Mouse (Mus musculus) adrenal gland, adult 8-10 months (tissue): ENCODE results near the gene Ptprt. TPM values are rescaled to one million over a fixed set of nuclear protein-coding genes. Genes with fewer than 3 reads are reported as not detected.
A peak's percentile ranks its signal among the peaks of the same experiment; 100 is the strongest.

Experiments
- DNase-seq: peaks from one replicate; pipeline ENCODE4 v3.0.0; 2022
- total RNA-seq, 4 experiments: library from RNA; stranded (reverse); gene quantifications; 2 replicates each; pipeline ENCODE4 v1.2.4; 2022

Ptprt gene
- total RNA-seq, 4 experiments from 2014 or later = 0.18 to 0.80 (median 0.20) TPM

GRCm38 (mm10) chr2:162581651-162582050, 79.3 kb downstream of the Ptprt start:
- no peak for DNase-seq

- DNase-seq = no peak
Observed at GRCm38 (mm10) chr2:162577819-162578218, 83.1 kb downstream of the Ptprt start.

- DNase-seq = no peak
Observed at GRCm38 (mm10) chr2:162572851-162573250, 88.1 kb downstream of the Ptprt start.

GRCm38 (mm10) chr2:162571037-162571436, 89.9 kb downstream of the Ptprt start:
- DNase-seq = no peak

GRCm38 (mm10) chr2:162568308-162569100, 92.4 kb downstream of the Ptprt start:
- DNase-seq = no peak

- no peak for DNase-seq
Observed at GRCm38 (mm10) chr2:162548312-162548711, 112.6 kb downstream of the Ptprt start.

GRCm38 (mm10) chr2:162531638-162532037, 129.3 kb downstream of the Ptprt start:
- no peak for DNase-seq

GRCm38 (mm10) chr2:162528911-162529310, 132.0 kb downstream of the Ptprt start:
- DNase-seq = no peak

GRCm38 (mm10) chr2:162515993-162516392, 145.0 kb downstream of the Ptprt start:
- DNase-seq = no peak

GRCm38 (mm10) chr2:162513072-162513471, 147.9 kb downstream of the Ptprt start:
- DNase-seq = no peak

- no peak for DNase-seq
Observed at GRCm38 (mm10) chr2:162512094-162512493, 148.9 kb downstream of the Ptprt start.

- DNase-seq = no peak
Observed at GRCm38 (mm10) chr2:162509016-162509415, 151.9 kb downstream of the Ptprt start.

- no peak for DNase-seq
Observed at GRCm38 (mm10) chr2:162507664-162508063, 153.3 kb downstream of the Ptprt start.

- no peak for DNase-seq
Observed at GRCm38 (mm10) chr2:162504850-162505249, 156.1 kb downstream of the Ptprt start.

GRCm38 (mm10) chr2:162499501-162499915, 161.4 kb downstream of the Ptprt start:
- no peak for DNase-seq

- DNase-seq = peak; percentile 42
Observed at GRCm38 (mm10) chr2:162498191-162498590, 162.8 kb downstream of the Ptprt start.

- no peak for DNase-seq
Observed at GRCm38 (mm10) chr2:162484036-162484435, 176.9 kb downstream of the Ptprt start.

GRCm38 (mm10) chr2:162443106-162443505, 217.8 kb downstream of the Ptprt start:
- DNase-seq = no peak

- no peak for DNase-seq
Observed at GRCm38 (mm10) chr2:162436646-162437045, 224.3 kb downstream of the Ptprt start.

- no peak for DNase-seq
Observed at GRCm38 (mm10) chr2:162430171-162430570, 230.8 kb downstream of the Ptprt start.

GRCm38 (mm10) chr2:162426114-162426513, 234.8 kb downstream of the Ptprt start:
- DNase-seq = no peak

GRCm38 (mm10) chr2:162418181-162418580, 242.8 kb downstream of the Ptprt start:
- DNase-seq = no peak

GRCm38 (mm10) chr2:162413073-162413812, 247.7 kb downstream of the Ptprt start:
- DNase-seq = no peak

- DNase-seq = no peak
Observed at GRCm38 (mm10) chr2:162411014-162411413, 249.9 kb downstream of the Ptprt start.
